Mouse (Mus musculus) brown adipose tissue, adult 24 weeks (tissue): ENCODE data around the gene Brd9. TPM values are rescaled to one million over a fixed set of nuclear protein-coding genes. Genes with fewer than 3 reads are reported as not detected.
A peak's percentile ranks its signal among the peaks of the same experiment; 100 is the strongest.
"Not testable (repeated sequence)": the region's sequence is repeated elsewhere in the genome, so short reads cannot be mapped to it uniquely, and the experiment has no call there.

Source experiments
- H3K27ac ChIP-seq: fragments of 200-500 bp; replicated peaks from 2 replicates; pipeline ENCODE4 v1.5.1; 2012; ENCODE audit warnings: low read depth, mild to moderate bottlenecking, low read length
- H3K4me1 ChIP-seq: fragments of 200-500 bp; 2 replicates; pipeline ENCODE4 v1.6.1; 2012; ENCODE audit warnings: low read length, mixed read lengths; ENCODE audit not compliant: control insufficient read depth, insufficient read depth, insufficient read length
- H3K4me3 ChIP-seq: fragments of 200-500 bp; 2 replicates; pipeline ENCODE4 v1.5.1; 2012; ENCODE audit warnings: low read depth, mild to moderate bottlenecking, low read length, moderate library complexity; ENCODE audit not compliant: insufficient read depth
- polyA plus RNA-seq: library from polyadenylated mRNA; stranded (reverse); fragments of >200 nt; gene quantifications from 2 replicates; pipeline ENCODE4 v1.2.4, GENCODE M21; 2012; ENCODE audit not compliant: missing spikeins, insufficient read depth, insufficient read length

Brd9 gene
- polyA plus RNA-seq, 1 experiment = 16.2 TPM

DNA sequence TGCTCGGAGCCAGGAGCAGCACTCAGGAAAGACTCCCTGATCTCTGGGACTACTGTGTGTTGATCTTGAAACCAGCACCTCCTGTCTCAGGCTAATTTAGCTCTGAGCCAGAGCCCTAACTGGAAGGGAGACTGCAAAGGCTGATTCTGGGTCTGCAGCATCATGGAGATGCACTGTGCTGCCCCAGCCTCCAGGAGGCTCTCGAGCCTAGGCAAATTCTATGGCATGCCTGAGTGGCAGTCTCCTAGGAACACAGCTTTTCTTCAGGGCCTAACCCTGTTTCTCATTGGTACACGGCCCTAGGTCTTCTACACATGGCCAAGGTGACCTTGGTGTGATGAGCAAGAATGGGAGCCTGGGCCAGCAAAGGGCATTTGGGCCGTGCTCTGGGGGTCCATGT is 23.6 kb downstream of the Brd9 start:
- H3K4me3 ChIP-seq = no peak overlapping the region
- H3K27ac ChIP-seq = no peak overlapping the region
- no peaks in the 10 kb centered on the region for H3K4me1 ChIP-seq

DNA sequence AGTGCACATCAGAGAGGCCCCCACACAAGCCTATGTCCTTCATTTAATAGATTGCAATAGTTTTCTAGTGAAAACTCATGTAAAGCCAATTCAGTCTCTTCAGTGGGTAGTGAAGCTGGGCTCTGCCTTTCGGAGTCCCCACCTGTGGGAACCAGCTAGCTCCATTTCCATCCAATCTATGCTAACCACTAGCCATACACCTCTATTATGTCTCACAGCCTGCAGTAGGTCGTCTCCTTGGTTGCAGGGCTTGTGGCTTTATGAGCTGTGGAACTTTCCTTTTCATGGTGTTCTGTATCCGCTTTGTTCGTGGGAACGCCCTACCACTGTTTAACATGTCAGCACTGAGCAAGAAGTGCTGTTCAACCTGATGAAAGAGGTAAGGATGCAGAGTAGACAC is 25.9 kb downstream of the Brd9 start, which contains the start of gene Zdhhc11:
Gene Zdhhc11, plus strand, starts transcription at position 301 of the 400 bp plus-strand sequence.
- Histone ChIP-seq H3K4me1 (no peaks in the 10 kb centered on the region), H3K27ac (no peak within 1 kb of the TSS), H3K4me3 (no peak within 1 kb of the TSS)

GRCm38 (mm10) chr13:73970545-73971448 is 33.2 kb downstream of the Brd9 start:
- peak overlapping the region; percentile 95 for H3K27ac ChIP-seq
- peaks cover 14% of the 10 kb centered on the region; the same call in 1 of the 2 replicates for H3K4me1 ChIP-seq
- peak overlapping the region; percentile 45 for H3K4me3 ChIP-seq

- Histone ChIP-seq H3K4me3 (no peak overlapping the region), H3K4me1 (peaks cover 14% of the 10 kb centered on the region; the same call in 1 of the 2 replicates), H3K27ac (no peak overlapping the region)
Measured at GRCm38 (mm10) chr13:73974523-73974922, 36.9 kb downstream of the Brd9 start.

DNA sequence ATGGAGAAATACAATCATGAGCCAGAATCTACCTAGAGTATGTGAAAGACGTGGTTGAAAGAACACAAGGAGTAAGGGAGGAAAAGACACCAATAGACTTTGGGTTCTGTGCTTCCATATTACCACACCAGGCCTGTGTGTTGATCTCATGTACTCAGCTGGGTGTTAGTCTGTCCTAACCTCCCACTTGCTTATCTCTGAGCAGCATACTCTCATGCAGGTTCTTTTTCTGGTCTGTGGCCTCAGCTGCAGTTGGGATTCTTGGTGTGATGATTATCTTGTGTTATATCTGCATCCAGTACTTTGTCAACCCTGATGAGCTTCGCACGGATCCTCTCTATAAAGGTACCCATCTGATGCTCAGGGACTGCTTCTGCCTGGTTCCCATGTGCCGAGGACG is 39.3 kb downstream of the Brd9 start:
- Histone ChIP-seq H3K4me3 (no peak overlapping the region), H3K4me1 (peaks cover 6% of the 10 kb centered on the region; the same call in 1 of the 2 replicates), H3K27ac (no peak overlapping the region)

DNA sequence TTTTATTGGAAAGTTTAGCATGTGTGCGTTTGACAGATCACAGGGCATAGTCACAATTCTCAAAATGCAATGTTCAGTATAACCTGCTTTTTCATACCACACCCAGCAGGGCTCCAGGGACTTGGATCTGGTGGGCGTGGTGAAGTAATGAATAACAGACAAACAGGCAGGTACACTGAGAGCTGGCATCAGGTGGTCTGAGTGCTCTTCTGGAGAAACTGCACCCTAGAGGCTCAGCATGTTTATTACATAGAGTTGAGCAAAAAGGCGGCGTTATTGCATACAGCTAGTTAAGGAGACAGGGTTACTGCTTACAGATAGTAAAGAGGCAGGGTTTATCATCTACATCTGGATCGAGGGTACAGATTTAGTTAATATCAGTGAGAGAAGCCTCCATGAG is 52.7 kb downstream of the Brd9 start:
- Histone ChIP-seq H3K27ac (no peak overlapping the region), H3K4me1 (peaks cover 12% of the 10 kb centered on the region; the same call in 1 of the 2 replicates), H3K4me3 (no peak overlapping the region)

DNA sequence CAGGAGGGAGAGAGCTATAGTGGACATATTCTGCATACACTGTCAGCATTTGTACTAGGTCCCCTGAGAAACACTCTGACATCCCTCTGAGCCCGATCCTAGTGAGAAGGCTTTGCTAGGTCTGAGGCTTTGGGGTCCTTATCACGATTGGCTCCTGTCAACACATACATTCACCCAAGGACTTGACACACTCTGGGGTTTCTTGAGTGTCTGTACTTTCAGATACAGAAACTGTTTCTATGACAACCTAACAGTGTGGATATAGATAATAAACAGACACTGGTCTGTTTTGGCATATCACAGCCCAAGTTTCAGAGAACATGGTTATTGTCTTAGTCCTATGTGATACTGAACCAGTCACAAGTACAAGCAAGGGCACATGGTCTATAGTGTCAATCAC is 53.1 kb downstream of the Brd9 start:
- 0 out of 2 replicates have a peak overlapping the region, but pooled peaks have one; percentile 9 for H3K27ac ChIP-seq
- H3K4me1 ChIP-seq = peaks cover 12% of the 10 kb centered on the region; the same call in 1 of the 2 replicates
- no peak overlapping the region for H3K4me3 ChIP-seq

- Histone ChIP-seq H3K4me1 (peaks cover 12% of the 10 kb centered on the region; the same call in 1 of the 2 replicates), H3K4me3 (no peak overlapping the region), H3K27ac (peak overlapping the region; percentile 61)
Measured at GRCm38 (mm10) chr13:73991267-73991666, 53.7 kb downstream of the Brd9 start.

- H3K4me1 ChIP-seq = peaks cover 5% of the 10 kb centered on the region; the same call in 1 of the 2 replicates
- no peak overlapping the region for H3K27ac ChIP-seq
- H3K4me3 ChIP-seq = no peak overlapping the region
Measured at GRCm38 (mm10) chr13:73996456-73996855, 58.8 kb downstream of the Brd9 start.

DNA sequence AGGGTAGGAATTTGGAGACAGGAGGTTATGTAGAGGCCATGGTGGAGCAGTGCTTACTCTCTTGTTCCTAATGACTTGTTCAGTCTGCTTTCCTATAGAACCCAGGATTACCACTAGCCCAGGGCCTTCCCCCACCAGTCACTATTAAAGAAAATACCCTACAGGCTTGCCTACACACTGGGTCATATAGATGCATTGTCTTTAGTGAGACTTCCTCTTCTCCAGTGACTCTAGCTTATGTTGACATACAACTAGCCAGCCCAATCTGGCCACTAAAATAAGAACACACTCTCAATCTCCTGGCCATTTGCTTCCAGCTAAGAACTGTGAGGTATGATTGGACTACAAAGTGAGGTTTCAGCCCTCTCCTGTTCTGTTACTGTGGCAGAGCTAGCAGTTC is 62.9 kb downstream of the Brd9 start:
- no peak overlapping the region for H3K4me3 ChIP-seq
- no peaks in the 10 kb centered on the region for H3K4me1 ChIP-seq
- no peak overlapping the region for H3K27ac ChIP-seq

DNA sequence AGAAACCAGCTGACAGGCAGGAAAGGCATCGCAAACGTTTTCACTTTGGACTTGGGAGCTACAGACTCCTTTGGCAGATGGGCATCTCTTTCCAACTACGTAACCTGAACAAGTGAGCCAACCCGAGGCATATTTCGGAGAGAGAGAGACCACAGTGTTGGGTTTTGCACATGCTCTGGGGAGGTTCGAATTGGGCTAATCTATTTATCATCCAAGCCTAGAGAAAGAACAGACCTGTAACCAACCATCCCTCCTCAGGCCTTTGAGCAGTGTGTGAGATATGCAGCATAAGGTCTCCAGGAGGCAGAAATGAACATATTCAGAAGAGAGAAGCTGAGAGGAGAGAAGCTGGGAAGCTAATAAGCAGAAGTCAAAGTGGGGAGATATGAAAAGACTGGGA is 63.4 kb downstream of the Brd9 start:
- H3K4me3 ChIP-seq = no peak overlapping the region
- H3K27ac ChIP-seq = no peak overlapping the region
- H3K4me1 ChIP-seq = no peaks in the 10 kb centered on the region

- H3K4me3 ChIP-seq = no peak overlapping the region
- no peaks in the 10 kb centered on the region for H3K4me1 ChIP-seq
- no peak overlapping the region for H3K27ac ChIP-seq
Measured at GRCm38 (mm10) chr13:74001492-74001891, 63.9 kb downstream of the Brd9 start.

DNA sequence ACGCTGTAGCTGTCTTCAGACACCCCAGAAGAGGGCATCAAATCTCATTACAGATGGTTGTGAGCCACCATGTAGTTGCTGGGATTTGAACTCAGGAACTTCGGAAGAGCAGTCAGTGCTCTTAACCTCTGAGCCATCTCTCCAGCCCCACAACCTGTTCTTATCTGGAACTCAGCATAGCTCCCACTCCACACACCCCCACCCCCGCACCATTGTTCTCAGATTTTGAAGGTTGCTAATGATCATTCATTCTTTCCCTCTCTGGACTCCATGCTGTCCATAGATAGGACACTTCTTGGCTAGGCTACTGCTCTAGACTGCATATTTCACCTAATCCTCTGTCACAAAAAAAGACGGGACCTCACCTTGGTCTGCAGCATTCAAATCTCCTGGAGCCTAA is 69.3 kb downstream of the Brd9 start:
- H3K4me1 ChIP-seq = peaks cover 12% of the 10 kb centered on the region
- not testable (repeated sequence) for H3K4me3 ChIP-seq, H3K27ac ChIP-seq

GRCm38 (mm10) chr13:74008216-74008615 is 70.6 kb downstream of the Brd9 start:
- peaks cover 14% of the 10 kb centered on the region for H3K4me1 ChIP-seq
- not testable (repeated sequence) for H3K4me3 ChIP-seq, H3K27ac ChIP-seq

GRCm38 (mm10) chr13:74008948-74009718 is 71.5 kb downstream of the Brd9 start, which contains the start of gene Tppp:
Gene Tppp (plus strand): TSS chr13:74009407.
- peak within 1 kb of the TSS; percentile 83 for H3K4me3 ChIP-seq
- H3K4me1 ChIP-seq = peaks cover 14% of the 10 kb centered on the region
- peak within 1 kb of the TSS; percentile 68 for H3K27ac ChIP-seq
